Mouse (Mus musculus): ENCODE data around the gene Tmem135. TPM values are rescaled to one million over a fixed set of nuclear protein-coding genes. Genes with fewer than 3 reads are reported as not detected.
A peak's percentile ranks its signal among the peaks of the same experiment; 100 is the strongest.

Tmem135 gene
- 42.4 and 43.8 TPM in 2 replicates for polyA plus RNA-seq (2015; fragmentation: Nextera tagmentation; extraction: Ambion mirVana)

DNA sequence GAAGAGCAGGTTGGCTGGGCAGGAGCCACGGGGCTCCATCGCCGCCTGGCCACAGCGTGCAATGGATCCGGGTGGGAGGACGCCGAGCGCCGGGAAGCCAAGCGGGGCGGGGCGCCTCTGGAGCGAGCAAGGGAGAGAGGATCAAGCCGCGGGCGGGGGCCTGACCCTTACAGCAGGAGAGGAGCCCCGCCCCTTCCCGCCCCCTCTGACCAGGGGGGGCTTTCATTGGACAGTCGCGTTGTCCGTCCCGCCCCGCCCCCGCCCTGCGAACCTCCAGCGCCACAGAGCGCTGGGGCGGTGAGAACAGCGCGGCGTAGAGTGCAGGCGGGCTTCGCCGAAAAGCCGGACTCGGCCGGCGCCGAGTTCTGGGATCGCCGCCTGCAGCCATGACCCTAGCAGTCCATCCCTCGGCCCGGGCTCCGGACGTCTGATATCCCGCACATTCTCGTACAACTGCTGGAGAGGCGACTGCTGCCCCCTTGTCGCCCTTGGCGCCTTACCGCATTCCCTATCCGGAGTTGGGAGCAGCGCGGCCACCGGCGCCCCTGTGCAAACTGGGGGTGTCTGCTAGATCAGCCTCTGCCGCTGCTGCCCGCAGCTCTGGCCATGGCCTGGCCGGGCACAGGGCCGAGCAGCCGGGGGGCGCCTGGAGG is at the start of gene Tmem135, which contains the start of gene Fzd4:
Tmem135 (minus strand) TSS at position 142 of the 653 bp plus-strand sequence.
Fzd4 (plus strand) TSS at position 275 of the 653 bp plus-strand sequence.
- peak; percentile 96 for ATAC-seq
- peak within 1 kb of the TSS; percentile 91 for H3K4me3 ChIP-seq (replicated peaks)
- H3K27me3 ChIP-seq (replicated peaks), result no peaks in the 10 kb centered on the region
- peaks cover 11% of the 10 kb centered on the region for H3K4me1 ChIP-seq (replicated peaks)
- peak within 1 kb of the TSS; percentile 94 for H3K4me2 ChIP-seq (replicated peaks)
- no peaks in the 10 kb centered on the region for H3K36me3 ChIP-seq
- peak within 1 kb of the TSS; percentile 93 for H3K27ac ChIP-seq
- H3K9ac ChIP-seq, result peak within 1 kb of the TSS; percentile 95
- no peaks in the 10 kb centered on the region for H3K9me3 ChIP-seq
- WGBS, result under 1% methylated on average over 62 of the region's 62 CpGs

DNA sequence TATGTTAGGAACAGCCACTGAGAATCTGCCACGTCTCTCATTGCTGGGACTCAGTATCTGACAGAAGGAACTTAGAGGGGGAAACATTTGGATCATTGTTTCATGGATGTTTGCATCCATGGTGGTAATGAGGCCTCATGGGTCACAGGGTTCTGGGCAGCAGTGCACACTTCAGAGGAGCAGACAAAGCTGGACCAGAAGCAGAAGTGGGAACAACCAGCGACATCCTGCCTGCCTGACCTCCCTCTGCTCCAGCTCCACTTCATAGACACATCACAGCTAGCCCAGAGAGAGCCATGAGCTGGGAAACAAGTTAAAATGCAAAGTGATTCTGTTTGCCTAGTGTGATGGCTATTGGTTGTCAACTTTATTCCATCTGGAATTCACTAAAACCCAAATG is 46.3 kb upstream of the Tmem135 start:
- no peak overlapping the region for H3K27ac ChIP-seq
- no peak overlapping the region for H3K4me3 ChIP-seq (replicated peaks)
- no peak for ATAC-seq
- H3K4me1 ChIP-seq (replicated peaks), result no peaks in the 10 kb centered on the region
- no peaks in the 10 kb centered on the region for H3K9me3 ChIP-seq
- 73% methylated on average over 2 of the region's 2 CpGs for whole genome bisulfite sequencing
- H3K4me2 ChIP-seq (replicated peaks), result no peak overlapping the region
- no peak overlapping the region for H3K9ac ChIP-seq
- H3K36me3 ChIP-seq, result no peaks in the 10 kb centered on the region
- H3K27me3 ChIP-seq (replicated peaks), result no peaks in the 10 kb centered on the region

DNA sequence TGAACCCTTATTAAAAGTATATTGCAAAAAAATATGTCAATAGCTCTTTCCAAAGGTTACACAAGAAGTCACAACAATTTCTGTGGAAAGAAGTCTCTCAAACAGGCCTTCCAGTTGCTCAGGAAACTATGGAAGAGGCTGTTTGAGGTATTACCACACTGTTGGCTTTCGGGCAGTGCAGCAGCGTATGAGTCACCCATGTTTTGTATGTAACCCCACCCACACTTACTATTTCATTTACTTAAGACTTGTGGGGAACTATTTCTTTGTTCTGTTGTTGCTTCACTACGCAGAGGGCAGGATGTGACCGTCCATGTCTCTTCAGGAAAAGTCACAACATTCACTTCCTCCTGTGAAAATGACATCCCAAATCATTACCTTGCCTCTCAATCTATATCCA is 41.1 kb upstream of the Tmem135 start:
- H3K27ac ChIP-seq, result no peak overlapping the region
- ATAC-seq, result no peak
- H3K9ac ChIP-seq, result no peak overlapping the region
- no peaks in the 10 kb centered on the region for H3K4me1 ChIP-seq (replicated peaks)
- H3K36me3 ChIP-seq, result no peaks in the 10 kb centered on the region
- H3K9me3 ChIP-seq, result no peaks in the 10 kb centered on the region
- WGBS, result 73% methylated on average over 4 of the region's 4 CpGs
- no peaks in the 10 kb centered on the region for H3K27me3 ChIP-seq (replicated peaks)
- no peak overlapping the region for H3K4me2 ChIP-seq (replicated peaks)
- no peak overlapping the region for H3K4me3 ChIP-seq (replicated peaks)

DNA sequence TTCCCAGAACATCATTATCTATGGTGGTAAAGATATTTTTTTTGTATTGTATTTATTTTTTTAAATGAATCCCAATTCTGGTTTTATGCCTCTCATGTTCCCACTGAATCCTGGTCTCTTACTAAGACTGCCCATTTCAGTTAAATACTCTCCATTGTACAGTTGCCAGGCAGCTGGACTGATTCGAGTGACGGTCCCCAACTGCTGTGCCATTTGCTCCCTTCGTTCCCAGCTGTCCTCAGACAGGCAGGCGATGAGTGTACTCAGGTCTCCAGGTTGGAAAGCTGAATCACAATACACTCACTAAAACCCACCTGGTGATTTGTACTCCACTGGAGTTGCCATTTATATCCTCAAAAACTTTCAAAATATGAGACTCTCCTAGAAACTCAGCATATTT is 38.2 kb upstream of the Tmem135 start:
- Histone ChIP-seq H3K9me3 (no peaks in the 10 kb centered on the region), H3K4me2 (replicated peaks) (no peak overlapping the region), H3K27ac (no peak overlapping the region), H3K36me3 (no peaks in the 10 kb centered on the region), H3K27me3 (replicated peaks) (no peaks in the 10 kb centered on the region), H3K4me3 (replicated peaks) (no peak overlapping the region), H3K4me1 (replicated peaks) (no peaks in the 10 kb centered on the region), H3K9ac (no peak overlapping the region)
- 83% methylated on average over 4 of the region's 4 CpGs for WGBS
- no peak for ATAC-seq

DNA sequence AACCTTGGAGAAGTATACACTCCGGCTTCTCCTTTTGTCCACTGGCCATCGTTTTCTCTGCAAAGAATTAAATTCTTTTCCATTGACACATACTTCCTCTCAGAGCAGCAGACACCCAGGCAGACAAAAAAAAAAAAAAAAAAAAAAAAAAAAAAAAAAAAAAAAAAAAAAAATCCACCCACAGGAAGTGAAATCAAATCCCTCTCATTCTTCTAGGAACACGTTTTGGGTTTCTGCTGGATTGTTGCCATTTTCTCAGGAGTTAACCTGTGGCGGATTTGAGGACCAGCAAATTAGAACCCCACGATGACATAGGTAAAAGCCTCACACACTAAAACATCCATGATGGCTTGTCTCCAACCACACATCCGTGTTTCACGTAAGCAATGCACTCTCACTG is 37.3 kb upstream of the Tmem135 start:
- no peak overlapping the region for H3K27ac ChIP-seq
- no peak overlapping the region for H3K9ac ChIP-seq
- ATAC-seq, result no peak
- 62% methylated on average over 7 of the region's 7 CpGs for WGBS
- H3K36me3 ChIP-seq, result no peaks in the 10 kb centered on the region
- no peak overlapping the region for H3K4me3 ChIP-seq (replicated peaks)
- H3K4me1 ChIP-seq (replicated peaks), result no peaks in the 10 kb centered on the region
- H3K27me3 ChIP-seq (replicated peaks), result no peaks in the 10 kb centered on the region
- no peak overlapping the region for H3K4me2 ChIP-seq (replicated peaks)
- no peaks in the 10 kb centered on the region for H3K9me3 ChIP-seq

DNA sequence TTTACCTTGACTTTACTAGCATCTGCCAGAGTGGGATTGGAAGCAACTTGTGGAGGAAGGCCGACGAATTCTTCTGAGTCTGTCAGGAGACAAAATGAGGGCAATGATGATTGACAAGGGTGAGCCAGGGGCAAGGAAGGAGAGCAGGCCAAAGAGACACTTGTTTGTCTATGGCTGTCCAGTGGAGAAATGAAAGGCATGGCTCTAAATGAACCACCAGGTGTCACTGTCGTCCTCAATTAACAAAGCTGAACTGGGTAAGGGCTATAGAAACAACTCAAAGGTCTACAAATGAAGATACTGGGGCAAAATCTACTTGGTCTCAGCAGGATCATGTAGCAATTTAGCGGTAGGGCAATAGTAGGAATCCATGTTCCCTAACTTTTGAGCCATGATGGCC is 33.6 kb upstream of the Tmem135 start:
- H3K27me3 ChIP-seq (replicated peaks), result no peaks in the 10 kb centered on the region
- H3K27ac ChIP-seq, result no peak overlapping the region
- H3K4me2 ChIP-seq (replicated peaks), result no peak overlapping the region
- no peak overlapping the region for H3K9ac ChIP-seq
- ATAC-seq, result 0 out of 2 replicates have a peak, but pooled peaks have one; percentile 23
- H3K9me3 ChIP-seq, result no peaks in the 10 kb centered on the region
- WGBS, result 49% methylated on average over 4 of the region's 4 CpGs
- no peak overlapping the region for H3K4me3 ChIP-seq (replicated peaks)
- 0 out of 2 replicates have a peak, but pooled peaks cover 4% of the 10 kb centered on the region for H3K4me1 ChIP-seq (replicated peaks)
- H3K36me3 ChIP-seq, result no peaks in the 10 kb centered on the region

DNA sequence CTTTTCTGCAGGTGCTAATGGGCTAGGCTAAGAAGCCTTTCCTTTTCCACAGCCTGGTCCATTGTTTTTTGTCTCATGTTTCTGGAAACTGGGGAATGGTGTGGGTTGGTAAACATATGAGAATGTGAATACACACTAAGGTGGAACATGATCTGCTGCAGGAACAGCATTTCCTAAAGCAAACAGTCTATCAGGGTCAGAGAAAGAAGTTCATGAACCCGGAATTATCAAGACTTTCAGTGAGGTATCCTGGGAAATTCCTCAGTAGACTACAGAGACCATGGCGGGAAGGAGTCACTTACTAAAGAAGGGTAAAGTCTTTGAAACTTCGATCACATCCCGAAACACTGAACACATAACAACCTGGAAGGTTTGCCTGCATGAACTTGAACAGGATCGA is 32.4 kb upstream of the Tmem135 start:
- WGBS, result 78% methylated on average over 5 of the region's 5 CpGs

DNA sequence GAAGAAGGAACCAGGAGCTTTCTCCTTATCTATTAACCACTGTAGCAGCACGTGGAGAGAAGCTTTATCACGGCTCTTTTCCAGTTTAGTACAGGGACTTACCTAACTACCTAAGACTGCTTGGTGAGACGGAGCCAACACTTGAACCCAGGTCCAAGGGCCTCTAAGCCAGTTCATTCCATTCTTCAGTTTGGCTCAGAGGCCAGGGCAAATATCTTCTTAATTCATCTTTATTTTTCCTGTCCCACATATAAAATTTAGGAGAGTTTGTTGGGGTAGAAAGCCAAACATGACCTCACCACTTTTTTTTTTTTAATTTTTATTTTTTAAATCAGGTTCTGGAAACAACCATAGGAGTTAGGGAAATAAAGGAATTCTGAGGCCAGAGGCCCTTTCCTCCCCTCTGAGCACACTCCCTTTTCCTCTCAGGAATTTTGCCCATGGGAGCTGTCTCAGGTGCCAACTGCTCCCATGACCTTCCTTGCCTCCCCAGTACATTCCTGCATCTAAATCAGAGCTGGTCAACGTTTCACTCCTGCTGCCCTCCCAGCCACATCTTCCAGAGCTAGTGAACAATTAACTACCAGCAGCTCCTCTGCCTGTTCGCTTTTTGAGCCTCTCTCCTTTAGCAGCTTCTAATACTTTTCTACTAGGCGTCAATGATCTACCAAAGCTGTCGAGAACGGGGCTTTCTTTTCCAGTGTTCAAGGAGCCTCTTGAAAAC is 30.0 kb upstream of the Tmem135 start:
- H3K27ac ChIP-seq, result no peak overlapping the region
- no peak overlapping the region for H3K9ac ChIP-seq
- H3K4me3 ChIP-seq (replicated peaks), result no peak overlapping the region
- H3K36me3 ChIP-seq, result no peaks in the 10 kb centered on the region
- H3K4me2 ChIP-seq (replicated peaks), result no peak overlapping the region
- 41% methylated on average over 8 of the region's 8 CpGs for WGBS
- no peaks in the 10 kb centered on the region for H3K27me3 ChIP-seq (replicated peaks)
- H3K4me1 ChIP-seq (replicated peaks), result 0 out of 2 replicates have a peak, but pooled peaks cover 4% of the 10 kb centered on the region
- ATAC-seq, result peak; percentile 63
- no peaks in the 10 kb centered on the region for H3K9me3 ChIP-seq

More for the DNA sequence above, 32.4 kb upstream of the Tmem135 start:
- Histone ChIP-seq H3K27ac (no peak overlapping the region), H3K27me3 (replicated peaks) (no peaks in the 10 kb centered on the region), H3K9ac (no peak overlapping the region), H3K36me3 (no peaks in the 10 kb centered on the region), H3K9me3 (no peaks in the 10 kb centered on the region), H3K4me2 (replicated peaks) (no peak overlapping the region), H3K4me3 (replicated peaks) (no peak overlapping the region), H3K4me1 (replicated peaks) (0 out of 2 replicates have a peak, but pooled peaks cover 4% of the 10 kb centered on the region)
- no peak for ATAC-seq

DNA sequence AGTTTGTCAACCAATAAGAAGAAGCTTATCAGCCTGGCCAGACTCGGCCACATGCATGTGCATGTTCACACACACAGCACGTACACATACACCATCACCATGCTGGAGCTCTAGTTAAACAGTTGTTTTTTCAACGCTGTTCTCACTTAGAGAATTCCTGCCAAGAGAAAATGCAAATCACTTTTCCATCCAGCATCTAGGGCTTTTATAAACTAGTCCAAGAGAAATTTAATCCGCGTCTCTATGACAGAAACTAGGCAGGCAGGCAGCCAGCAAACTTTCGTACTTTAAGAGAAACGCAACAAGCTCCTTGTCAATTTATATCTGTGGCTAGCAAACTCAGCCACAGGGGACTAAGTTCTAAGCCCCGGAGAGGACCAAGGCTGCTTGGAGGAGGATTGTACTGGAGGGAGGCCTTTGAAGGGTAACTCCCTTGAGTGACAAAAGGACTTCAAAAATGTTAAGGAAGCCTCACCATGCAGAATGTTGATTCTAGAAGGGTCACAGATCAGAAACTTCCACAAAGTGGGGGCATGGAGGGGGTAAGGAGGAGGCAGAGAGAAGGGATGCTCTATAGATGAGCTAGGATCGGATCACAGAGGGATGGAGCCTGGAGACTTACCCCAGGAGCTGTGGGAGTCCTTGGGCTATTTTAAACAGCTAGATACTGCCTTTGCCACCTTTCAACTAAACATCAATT is 29.3 kb upstream of the Tmem135 start:
- ATAC-seq, result no peak
- 56% methylated on average over 9 of the region's 9 CpGs for WGBS
- H3K4me3 ChIP-seq (replicated peaks), result no peak overlapping the region
- no peak overlapping the region for H3K9ac ChIP-seq
- 0 out of 2 replicates have a peak, but pooled peaks cover 4% of the 10 kb centered on the region for H3K4me1 ChIP-seq (replicated peaks)
- no peaks in the 10 kb centered on the region for H3K36me3 ChIP-seq
- H3K27me3 ChIP-seq (replicated peaks), result no peaks in the 10 kb centered on the region
- no peaks in the 10 kb centered on the region for H3K9me3 ChIP-seq
- no peak overlapping the region for H3K4me2 ChIP-seq (replicated peaks)
- no peak overlapping the region for H3K27ac ChIP-seq

DNA sequence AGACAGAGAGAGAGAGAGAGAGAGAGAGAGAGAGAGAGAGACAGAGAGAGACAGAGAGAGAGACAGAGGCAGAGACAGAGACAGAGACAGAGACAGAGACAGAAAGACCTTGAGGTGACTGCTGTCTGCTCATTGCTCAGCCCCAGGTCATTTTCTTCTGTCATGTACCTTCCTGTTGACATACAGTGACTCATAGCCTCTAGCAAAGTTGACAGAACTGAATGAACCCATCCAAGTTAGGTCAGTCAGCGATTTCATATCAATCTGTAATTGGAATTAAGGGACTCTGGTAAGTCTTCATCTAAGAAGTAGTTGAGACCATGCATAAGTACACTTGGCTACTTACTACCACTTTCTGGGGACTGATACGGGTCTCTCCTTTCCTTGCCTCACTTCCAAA is 27.2 kb upstream of the Tmem135 start:
- no peak for ATAC-seq
- H3K4me3 ChIP-seq (replicated peaks), result no peak overlapping the region
- 91% methylated on average over 2 of the region's 2 CpGs for WGBS
- H3K9ac ChIP-seq, result no peak overlapping the region
- 0 out of 2 replicates have a peak, but pooled peaks cover 4% of the 10 kb centered on the region for H3K4me1 ChIP-seq (replicated peaks)
- no peaks in the 10 kb centered on the region for H3K27me3 ChIP-seq (replicated peaks)
- H3K36me3 ChIP-seq, result no peaks in the 10 kb centered on the region
- no peak overlapping the region for H3K27ac ChIP-seq
- no peaks in the 10 kb centered on the region for H3K9me3 ChIP-seq
- H3K4me2 ChIP-seq (replicated peaks), result no peak overlapping the region

DNA sequence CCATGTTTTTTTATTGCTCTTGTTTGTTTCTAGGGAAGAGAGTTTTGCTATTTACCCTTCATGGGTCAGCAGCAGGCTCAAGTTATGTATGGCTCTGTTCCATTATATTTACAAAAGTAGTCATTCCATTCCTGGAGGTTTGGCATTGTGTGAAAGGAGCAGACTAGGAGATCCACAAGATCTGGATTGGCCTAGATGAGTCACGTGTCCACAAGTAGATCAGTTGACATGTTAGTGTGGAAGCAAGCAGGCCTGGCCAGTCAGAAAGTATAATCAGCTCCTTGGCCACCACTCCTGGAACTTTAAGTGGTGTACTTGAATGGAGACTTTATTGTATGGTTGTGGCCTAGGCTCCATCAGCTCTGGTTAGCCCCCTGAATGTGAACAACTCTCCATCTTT is 25.3 kb upstream of the Tmem135 start:
- H3K4me1 ChIP-seq (replicated peaks), result 0 out of 2 replicates have a peak, but pooled peaks cover 8% of the 10 kb centered on the region
- no peak for ATAC-seq
- H3K9ac ChIP-seq, result no peak overlapping the region
- no peaks in the 10 kb centered on the region for H3K27me3 ChIP-seq (replicated peaks)
- no peak overlapping the region for H3K4me3 ChIP-seq (replicated peaks)
- 85% methylated on average over 1 of the region's 1 CpGs for WGBS
- no peak overlapping the region for H3K4me2 ChIP-seq (replicated peaks)
- no peaks in the 10 kb centered on the region for H3K36me3 ChIP-seq
- H3K27ac ChIP-seq, result no peak overlapping the region
- no peaks in the 10 kb centered on the region for H3K9me3 ChIP-seq

DNA sequence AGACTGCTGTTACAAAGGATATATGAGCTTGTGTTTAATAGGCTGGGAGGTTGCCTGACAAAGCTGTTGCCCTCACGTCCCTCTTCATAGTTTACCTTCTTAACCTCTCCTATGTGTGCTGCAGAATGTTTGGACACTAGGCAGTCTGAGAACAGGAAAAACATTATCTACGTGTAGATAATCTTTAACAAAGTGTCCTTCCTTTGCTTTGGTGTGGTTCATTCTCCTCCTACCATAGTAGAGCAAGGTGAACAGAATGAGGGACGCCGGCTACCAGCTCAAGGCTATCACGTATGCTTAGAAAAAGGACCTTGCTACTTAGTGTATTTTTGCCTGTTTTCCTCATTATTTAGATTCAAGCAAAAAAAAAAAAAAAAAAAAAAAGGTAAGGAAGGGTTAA is 24.8 kb upstream of the Tmem135 start:
- H3K27ac ChIP-seq, result no peak overlapping the region
- 0 out of 2 replicates have a peak, but pooled peaks cover 9% of the 10 kb centered on the region for H3K4me1 ChIP-seq (replicated peaks)
- H3K9ac ChIP-seq, result no peak overlapping the region
- ATAC-seq, result no peak
- no peaks in the 10 kb centered on the region for H3K27me3 ChIP-seq (replicated peaks)
- WGBS, result 55% methylated on average over 5 of the region's 5 CpGs
- H3K4me3 ChIP-seq (replicated peaks), result no peak overlapping the region
- no peaks in the 10 kb centered on the region for H3K9me3 ChIP-seq
- no peak overlapping the region for H3K4me2 ChIP-seq (replicated peaks)
- H3K36me3 ChIP-seq, result no peaks in the 10 kb centered on the region
